Mouse (Mus musculus) ES-E14 (cell line): ENCODE data around the gene Ube4b.

Source experiments
- CHD2 ChIP-seq: IDR thresholded peaks from 2 replicates; pipeline ENCODE4 v1.6.1; 2014; ENCODE audit warnings: mild to moderate bottlenecking, low read depth, low read length, inconsistent platforms
- HCFC1 ChIP-seq: IDR thresholded peaks from 2 replicates; pipeline ENCODE4 v1.6.1; 2012; ENCODE audit warnings: low read length, inconsistent platforms, borderline replicate concordance; ENCODE audit not compliant: insufficient read depth
- MAFK ChIP-seq: IDR thresholded peaks from 2 replicates; pipeline ENCODE4 v1.6.1; 2014; ENCODE audit warnings: mild to moderate bottlenecking, low read depth, low read length, inconsistent platforms; ENCODE audit not compliant: insufficient read depth
- ZC3H11A ChIP-seq: IDR thresholded peaks from 2 replicates; pipeline ENCODE4 v1.6.1; 2012; ENCODE audit warnings: low read depth, mild to moderate bottlenecking, inconsistent platforms, low read length, borderline replicate concordance
- ZNF384 ChIP-seq: IDR thresholded peaks from 2 replicates; pipeline ENCODE4 v1.6.1; 2012; ENCODE audit warnings: low read depth, low read length, inconsistent platforms

DNA sequence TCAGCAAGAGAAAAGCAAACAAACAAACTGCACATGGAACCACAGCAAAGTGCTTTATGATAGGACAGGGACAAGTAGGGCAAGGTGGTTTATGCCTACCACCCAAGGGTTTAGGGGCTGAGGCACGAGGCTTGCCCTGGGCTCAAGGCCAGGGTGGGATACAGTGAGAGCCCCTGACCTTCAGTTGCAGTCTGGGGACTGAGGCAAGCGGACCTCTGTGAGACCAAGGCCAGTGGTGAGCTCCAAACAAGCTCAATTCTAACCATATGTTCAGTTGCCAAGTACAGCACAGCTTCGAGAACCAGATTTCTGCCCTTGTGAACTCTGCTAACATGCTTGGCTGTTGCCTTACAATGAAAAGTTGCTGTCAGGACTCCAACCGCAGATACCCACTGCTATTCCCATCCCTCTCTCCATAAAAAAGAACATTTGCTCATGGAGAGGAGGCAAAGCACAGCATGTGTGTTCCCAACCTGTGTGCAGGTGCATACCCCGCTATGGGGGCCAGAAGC lies 8.6 kb downstream of the Ube4b start:
- TF ChIP-seq HCFC1 (no peak), CHD2 (no peak), MAFK (no peak), ZNF384 (no peak), ZC3H11A (no peak)
